Mouse (Mus musculus) thymus, adult 2 months (tissue): ENCODE data around the gene Gfra1.

Source experiments
- CTCF ChIP-seq: fragments of 200-500 bp; IDR thresholded peaks from 2 replicates; pipeline ENCODE4 v1.5.1; 2012; ENCODE audit warnings: mild to moderate bottlenecking, control low read depth, low read length, moderate library complexity, borderline replicate concordance; ENCODE audit not compliant: control insufficient read depth, poor library complexity, insufficient read depth; ENCODE audit errors: extremely low read depth
- POLR2A ChIP-seq: fragments of 200-500 bp; IDR thresholded peaks from 2 replicates; pipeline ENCODE4 v1.6.1; 2012; ENCODE audit warnings: mild to moderate bottlenecking, low read length, control low read depth, moderate library complexity; ENCODE audit not compliant: control insufficient read depth, poor library complexity, insufficient read depth; ENCODE audit errors: extremely low read depth

DNA sequence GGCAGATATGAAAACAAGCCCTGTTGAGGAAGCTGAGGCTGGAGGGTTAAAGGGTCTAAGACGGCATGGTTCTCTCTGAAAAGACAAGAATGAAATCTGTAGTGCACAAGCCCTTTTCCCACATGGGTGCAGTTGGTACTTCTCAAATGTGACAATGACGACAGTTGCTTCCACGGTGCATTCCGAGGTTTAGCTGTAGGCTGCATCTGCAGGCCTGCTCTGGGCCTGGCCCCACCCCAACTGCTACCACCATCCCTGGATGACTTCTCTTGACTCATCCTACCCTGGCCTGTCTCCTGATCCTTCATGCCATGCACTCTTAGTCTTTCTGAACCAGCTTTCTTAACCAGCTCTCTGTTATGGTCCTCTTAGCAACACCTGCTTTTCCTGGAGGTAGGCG, 22.9 kb downstream of the Gfra1 start:
- TF ChIP-seq POLR2A (no peak), CTCF (no peak)
